ENCODE assay signal across 8 mouse cellular contexts in the genomic region with DNA sequence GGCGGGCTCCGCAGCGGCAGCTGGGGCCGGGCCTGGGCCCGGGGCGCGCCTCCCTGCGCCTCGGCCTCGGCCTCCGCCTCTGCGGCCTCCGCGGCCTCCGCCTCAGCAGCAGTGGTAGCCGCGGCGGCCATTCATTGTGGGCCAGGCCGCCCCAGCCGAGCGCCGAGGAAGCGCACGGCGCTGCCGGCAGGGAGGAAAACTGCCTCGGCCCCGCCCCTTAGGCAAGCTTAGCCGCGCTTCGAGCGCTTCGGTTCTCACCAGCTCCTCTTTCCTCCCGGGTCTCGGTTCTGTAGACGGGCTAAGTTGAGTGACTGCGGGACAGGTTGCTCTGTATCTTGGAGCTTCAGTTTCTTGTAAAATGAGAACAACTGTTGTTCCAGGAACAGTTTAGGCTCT. TPM values are rescaled to one million over a fixed set of nuclear protein-coding genes. Genes with fewer than 3 reads are reported as not detected.
DNase-seq lines count a peak whose midpoint lies in the region; ATAC-seq lines count a peak whose summit lies in the region.

Gene Nacc1 (minus strand): TSS at position 158 of the 396 bp plus-strand sequence.

- H3K4me3 ChIP-seq in hindbrain, embryonic 12.5 days: peak within 1 kb of the TSS; percentile 100

- H3K36me3 ChIP-seq in hindbrain, embryonic 12.5 days: peaks cover 6% of the 10 kb centered on the region

- DNase-seq in Muller cell, postnatal 12 days (ENCODE audit: inconsistent ontology term): peak; percentile 88
- DNase-seq in cerebellum, adult 9-11 months: peak; percentile 87
- peak; percentile 57 to 80 for DNase-seq in frontal cortex, postnatal 14 days (ENCODE audit: low spot score in 2 of 2)
- DNase-seq in layer of hippocampus, postnatal 36 days: peak; percentile 83 to 86
- peak; percentile 90 for DNase-seq in lung, postnatal 25 days (ENCODE audit: low spot score)
- peak; percentile 93 for DNase-seq in retina, postnatal 1 day
- DNase-seq in urinary bladder, adult 2 months (ENCODE audit: low spot score): peak; percentile 78

- H3K27me3 ChIP-seq in hindbrain, embryonic 12.5 days: no peaks in the 10 kb centered on the region

- peak within 1 kb of the TSS; percentile 98 for H3K4me2 ChIP-seq in hindbrain, embryonic 12.5 days (replicated peaks)

- WGBS in hindbrain, embryonic 12.5 days: under 1% methylated on average over 35 of the region's 37 CpGs

- H3K27ac ChIP-seq in hindbrain, embryonic 12.5 days: peak within 1 kb of the TSS; percentile 95

- ATAC-seq in hindbrain, embryonic 12.5 days (ENCODE audit: low FRiP score): peak; percentile 71

- no peaks in the 10 kb centered on the region for H3K9me3 ChIP-seq in hindbrain, embryonic 12.5 days (replicated peaks)

- H3K4me1 ChIP-seq in hindbrain, embryonic 12.5 days: peaks cover 49% of the 10 kb centered on the region

- H3K9ac ChIP-seq in hindbrain, embryonic 12.5 days: peak within 1 kb of the TSS; percentile 100

RNA-seq across cellular contexts. Expression of gene Nacc1, which starts in this region (rescaled TPM):
- polyA plus RNA-seq in hindbrain, embryonic 12.5 days (2016; fragmentation: Nextera tagmentation; extraction: Ambion mirVana): 20.9 and 21.3 TPM in 2 replicates
- total RNA-seq in layer of hippocampus, postnatal 36 days (2021): 10 to 100 TPM; 85.9 to 92.2 TPM
- 39.5 and 49.4 TPM in 2 replicates for polyA plus RNA-seq in urinary bladder, adult 2 months (2012; rRNA removed)

Comparison
In these comparisons a context has a peak if more than half of its experiments do, and no peak if none do; other contexts are left out.
1. Peak in every context shown above with its lines: DNase-seq, ATAC-seq, H3K4me3 ChIP-seq and H3K27ac ChIP-seq.